ENCODE assay signal across 8 mouse cellular contexts in the genomic region with DNA sequence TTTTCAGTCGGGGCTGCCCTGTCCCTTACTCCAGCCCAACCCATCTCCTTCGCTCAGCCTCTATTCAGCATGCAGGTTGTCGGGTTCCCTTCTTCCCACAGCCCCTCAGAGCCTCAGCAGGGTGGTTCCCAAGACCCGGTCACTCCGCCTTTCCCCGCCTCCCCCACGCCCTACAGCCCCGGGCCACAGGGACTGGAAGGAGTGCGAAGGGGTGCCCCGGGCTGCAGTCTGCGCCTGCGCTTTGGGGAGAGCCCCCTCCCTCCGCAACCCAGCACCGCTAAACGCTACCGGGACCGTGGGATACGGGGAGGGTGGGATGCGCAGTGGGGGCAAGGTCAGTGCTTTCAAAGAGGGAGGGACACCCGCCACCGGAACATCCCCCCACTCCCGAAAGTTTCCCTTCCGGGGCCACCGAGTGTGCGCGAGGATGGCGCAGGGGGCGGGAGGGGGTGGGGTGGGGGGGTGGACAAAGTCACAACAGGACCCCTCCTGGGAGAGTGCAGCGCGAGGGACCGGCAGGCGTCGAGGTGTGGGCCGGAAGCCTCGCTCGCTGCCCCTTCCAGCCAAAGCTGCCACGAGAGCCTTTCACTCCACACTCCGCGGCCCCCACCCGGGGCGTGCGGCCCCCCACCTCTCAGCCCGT. TPM values are rescaled to one million over a fixed set of nuclear protein-coding genes. Genes with fewer than 3 reads are reported as not detected.
DNase-seq lines count a peak whose midpoint lies in the region; ATAC-seq and TF ChIP-seq lines count a peak whose summit lies in the region.

No protein-coding gene starts in this region.

- no peak overlapping the region for H3K27ac ChIP-seq in bone marrow, adult 2 months (ENCODE audit: control insufficient read depth, insufficient read depth, low read depth, low read length, poor library complexity)
- H3K27ac ChIP-seq in forebrain, embryonic 10.5 days, result peak overlapping the region; percentile 94
- peak overlapping the region; percentile 92 for H3K27ac ChIP-seq in heart, embryonic 15.5 days
- peak overlapping the region; percentile 89 for H3K27ac ChIP-seq in lung, embryonic 15.5 days

- H3K9ac ChIP-seq in heart, embryonic 15.5 days, result peak overlapping the region; percentile 79
- peak overlapping the region; percentile 61 for H3K9ac ChIP-seq in lung, embryonic 15.5 days

- peak; percentile 74 for DNase-seq in forebrain, embryonic 10.5 days (ENCODE audit: extremely low spot score, low spot score)
- peak; percentile 36 to 65 for DNase-seq in kidney, postnatal 36 days
- peak; percentile 70 for DNase-seq in ovary, adult 18-20 months (ENCODE audit: low spot score)
- DNase-seq in thymus, postnatal 36 days, result peak; percentile 62 to 75

- H3K4me1 ChIP-seq in E14TG2a.4 (replicated peaks; ENCODE audit: low read depth, low read length), result peaks cover 65% of the 10 kb centered on the region
- H3K4me1 ChIP-seq in bone marrow, adult 2 months (ENCODE audit: control insufficient read depth, insufficient read depth, low read length), result no peaks in the 10 kb centered on the region; the same call in 1 of the 2 replicates
- peaks cover 54% of the 10 kb centered on the region for H3K4me1 ChIP-seq in forebrain, embryonic 10.5 days
- H3K4me1 ChIP-seq in heart, embryonic 15.5 days (replicated peaks), result peaks cover 45% of the 10 kb centered on the region
- peaks cover 46% of the 10 kb centered on the region for H3K4me1 ChIP-seq in lung, embryonic 15.5 days

- peak overlapping the region; percentile 80 for H3K4me2 ChIP-seq in heart, embryonic 15.5 days
- peak overlapping the region; percentile 81 for H3K4me2 ChIP-seq in lung, embryonic 15.5 days

- peak overlapping the region; percentile 88 for H3K4me3 ChIP-seq in E14TG2a.4 (replicated peaks; ENCODE audit: low read length)
- H3K4me3 ChIP-seq in bone marrow, adult 2 months (replicated peaks; ENCODE audit: control insufficient read depth, low read depth, low read length), result peak overlapping the region; percentile 70
- H3K4me3 ChIP-seq in forebrain, embryonic 10.5 days, result peak overlapping the region; percentile 92
- peak overlapping the region; percentile 90 for H3K4me3 ChIP-seq in heart, embryonic 15.5 days
- peak overlapping the region; percentile 81 for H3K4me3 ChIP-seq in lung, embryonic 15.5 days

- TF ChIP-seq CTCF in E14TG2a.4 (conservative IDR thresholded peaks at IDR 0.05; ENCODE audit: low read length), result no peak
- no peak for TF ChIP-seq CTCF in bone marrow, adult 2 months (IDR thresholded peaks at IDR 0.05; ENCODE audit: control insufficient read depth, insufficient read depth, low read length)

- ATAC-seq in heart, embryonic 15.5 days (replicated peaks; ENCODE audit: insufficient number of reproducible peaks, insufficient read depth, low FRiP score, low read depth), result peak; percentile 71
- peak; percentile 73 for ATAC-seq in lung, embryonic 15.5 days (ENCODE audit: borderline replicate concordance, extremely low read depth, low FRiP score, low TSS enrichment)

- H3K27me3 ChIP-seq in E14TG2a.4 (ENCODE audit: insufficient read depth, low read length), result no peaks in the 10 kb centered on the region
- H3K27me3 ChIP-seq in forebrain, embryonic 10.5 days (ENCODE audit: poor library complexity, severe bottlenecking), result no peaks in the 10 kb centered on the region
- no peaks in the 10 kb centered on the region for H3K27me3 ChIP-seq in heart, embryonic 15.5 days
- no peaks in the 10 kb centered on the region for H3K27me3 ChIP-seq in lung, embryonic 15.5 days

- H3K9me3 ChIP-seq in E14TG2a.4 (ENCODE audit: low read length), result no peaks in the 10 kb centered on the region
- H3K9me3 ChIP-seq in forebrain, embryonic 10.5 days, result no peaks in the 10 kb centered on the region
- no peaks in the 10 kb centered on the region for H3K9me3 ChIP-seq in heart, embryonic 15.5 days (replicated peaks)
- H3K9me3 ChIP-seq in lung, embryonic 15.5 days, result no peaks in the 10 kb centered on the region

- WGBS in bone marrow, adult 2 months, result under 1% methylated on average over 43 of the region's 43 CpGs
- WGBS in forebrain, embryonic 10.5 days, result under 1% methylated on average over 43 of the region's 43 CpGs
- WGBS in heart, embryonic 15.5 days, result under 1% methylated on average over 41 of the region's 43 CpGs
- 0% methylated on average over 43 of the region's 43 CpGs for WGBS in lung, embryonic 15.5 days

- peaks cover 22% of the 10 kb centered on the region; the same call in 1 of the 2 replicates for H3K36me3 ChIP-seq in E14TG2a.4 (ENCODE audit: insufficient read depth, low read length)
- peaks cover 36% of the 10 kb centered on the region for H3K36me3 ChIP-seq in forebrain, embryonic 10.5 days (replicated peaks)
- no peaks in the 10 kb centered on the region for H3K36me3 ChIP-seq in heart, embryonic 15.5 days
- peaks cover 4% of the 10 kb centered on the region; the same call in 1 of the 2 replicates for H3K36me3 ChIP-seq in lung, embryonic 15.5 days

- TF ChIP-seq POLR2A in bone marrow, adult 2 months (IDR thresholded peaks at IDR 0.05; ENCODE audit: borderline replicate concordance, control insufficient read depth, low read depth, low read length), result no peak

RNA-seq across cellular contexts. Expression of gene Nckap5l, which starts 0.5 kb away (rescaled TPM):
- 2.2 and 4.0 TPM in 2 replicates for polyA plus RNA-seq in bone marrow, adult 2 months (2011; ENCODE audit: insufficient read depth, insufficient read length, low replicate concordance, missing spikeins)
- polyA plus RNA-seq in forebrain, embryonic 10.5 days (2016; fragmentation: Nextera tagmentation; extraction: Ambion mirVana), result 10.9 and 13.7 TPM in 2 replicates
- polyA plus RNA-seq in heart, embryonic 15.5 days (2015; fragmentation: Nextera tagmentation; extraction: Ambion mirVana), result 6.8 and 8.0 TPM in 2 replicates
- polyA plus RNA-seq in lung, embryonic 15.5 days (2015; fragmentation: Nextera tagmentation; extraction: Ambion mirVana), result 8.7 and 11.6 TPM in 2 replicates

RNA-seq across cellular contexts. Expression of gene Bcdin3d, which starts 17.4 kb away (rescaled TPM):
- 7.2 and 13.4 TPM in 2 replicates for polyA plus RNA-seq in bone marrow, adult 2 months (2011; ENCODE audit: insufficient read depth, insufficient read length, low replicate concordance, missing spikeins)
- polyA plus RNA-seq in forebrain, embryonic 10.5 days (2016; fragmentation: Nextera tagmentation; extraction: Ambion mirVana), result 19.6 and 20.5 TPM in 2 replicates
- 10.8 and 11.7 TPM in 2 replicates for polyA plus RNA-seq in heart, embryonic 15.5 days (2015; fragmentation: Nextera tagmentation; extraction: Ambion mirVana)
- polyA plus RNA-seq in lung, embryonic 15.5 days (2015; fragmentation: Nextera tagmentation; extraction: Ambion mirVana), result 15.0 and 16.1 TPM in 2 replicates
